Mouse (Mus musculus): ENCODE measurements at regions not wholly inside any gene's neighbourhood (a gene's known extent, or its start where the extent isn't known, plus 50 kb on each side); places are given as distances from the start of the nearest gene placed in this dataset.

DNA sequence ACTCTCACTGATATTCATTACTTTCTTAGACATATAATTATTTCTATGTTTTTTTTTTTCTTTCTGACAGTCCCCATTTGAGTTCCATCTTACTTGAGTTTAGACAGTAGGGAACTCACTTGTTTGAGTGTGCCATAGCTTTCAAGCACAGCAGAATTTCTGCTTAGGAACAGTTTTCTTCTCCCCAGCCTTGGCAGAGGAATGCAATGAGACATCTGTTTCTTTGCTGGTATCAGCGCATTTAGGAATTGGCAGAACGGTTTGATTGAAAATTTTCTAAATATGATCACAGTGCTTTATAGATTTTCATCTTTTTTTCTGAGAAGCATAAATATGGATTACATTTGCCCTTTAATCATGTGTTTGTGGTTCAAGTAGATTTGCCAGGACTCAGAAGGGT, 448.6 kb downstream of the Chl1 start:
- Histone ChIP-seq H3K4me3 (ENCODE audit: low read depth, low read length) (no peak overlapping the region), H3K9me3 (ENCODE audit: control insufficient read depth, low read length) (no peaks in the 10 kb centered on the region), H3K27ac (ENCODE audit: low read depth, low read length) (no peak overlapping the region), H3K9ac (ENCODE audit: low read length) (no peak overlapping the region), H3K4me2 (ENCODE audit: low read depth) (no peak overlapping the region), H3K27me3 (ENCODE audit: control insufficient read depth, insufficient read depth, low read length) (no peaks in the 10 kb centered on the region), H3K4me1 (ENCODE audit: control insufficient read depth, insufficient read depth, low read length) (no peaks in the 10 kb centered on the region), H3K36me3 (ENCODE audit: control insufficient read depth, insufficient read depth, low read length) (no peaks in the 10 kb centered on the region)
- ATAC-seq (ENCODE audit: insufficient read depth, low FRiP score, low TSS enrichment) = no peak
- no peak for DNase-seq (ENCODE audit: low spot score)
- 96% methylated on average over 2 of the region's 2 CpGs for WGBS

DNA sequence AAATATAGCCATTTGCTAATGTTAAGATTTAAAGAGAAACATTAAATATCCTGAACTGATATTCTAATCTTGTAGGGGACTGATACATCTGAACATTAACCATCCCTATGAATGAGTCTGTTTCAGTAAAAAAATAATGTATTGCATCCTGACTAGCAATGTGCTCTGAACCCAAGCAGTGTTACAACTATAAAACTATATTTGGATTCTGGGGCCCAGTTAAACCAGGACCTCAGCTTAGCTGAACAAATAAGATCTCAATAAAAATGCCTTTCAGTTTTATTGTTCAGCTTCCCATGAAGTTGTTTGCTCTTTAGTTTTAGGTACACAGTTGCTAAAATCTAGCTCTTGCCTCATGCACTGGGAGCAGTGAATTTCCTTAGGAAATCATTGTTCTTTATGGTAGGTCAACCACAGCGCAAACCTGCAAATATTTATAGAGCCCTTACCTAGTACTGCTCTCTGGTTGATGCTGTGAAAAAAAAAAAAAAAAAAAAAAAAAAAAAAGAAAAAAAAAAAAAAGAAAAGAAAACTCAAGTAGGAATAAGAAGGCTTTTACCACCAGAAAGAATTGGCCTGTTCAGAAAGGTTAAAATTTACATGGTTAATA, 457.5 kb downstream of the Chl1 start:
- ATAC-seq (ENCODE audit: insufficient read depth, low FRiP score, low TSS enrichment) = no peak
- no peak for DNase-seq (ENCODE audit: low spot score)
- Histone ChIP-seq H3K27ac (ENCODE audit: low read depth, low read length) (no peak overlapping the region), H3K36me3 (ENCODE audit: control insufficient read depth, insufficient read depth, low read length) (no peaks in the 10 kb centered on the region), H3K9ac (ENCODE audit: low read length) (no peak overlapping the region), H3K4me1 (ENCODE audit: control insufficient read depth, insufficient read depth, low read length) (no peaks in the 10 kb centered on the region), H3K9me3 (ENCODE audit: control insufficient read depth, low read length) (no peaks in the 10 kb centered on the region), H3K4me3 (ENCODE audit: low read depth, low read length) (no peak overlapping the region), H3K4me2 (ENCODE audit: low read depth) (no peak overlapping the region), H3K27me3 (ENCODE audit: control insufficient read depth, insufficient read depth, low read length) (no peaks in the 10 kb centered on the region)
- 95% methylated on average over 1 of the region's 1 CpGs for WGBS

DNA sequence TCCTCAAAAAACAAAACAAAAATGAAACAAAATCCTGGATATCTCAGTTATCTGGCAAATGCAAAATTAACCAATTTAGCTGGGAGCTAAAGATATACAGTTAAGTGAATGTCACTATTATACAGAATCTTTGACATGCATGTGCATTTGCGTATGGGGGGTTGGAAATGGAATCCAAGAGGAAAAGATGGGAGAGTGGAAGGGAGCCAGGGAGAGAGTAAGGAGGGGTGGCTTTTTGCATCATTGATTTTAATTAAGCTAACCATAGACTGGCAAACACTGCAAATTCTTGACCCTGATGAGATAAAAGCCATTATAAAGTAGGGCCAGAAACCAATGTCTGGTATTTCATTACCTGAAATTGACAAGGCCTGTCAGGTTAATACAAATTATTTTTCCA, 488.8 kb downstream of the Chl1 start:
- H3K4me2 ChIP-seq (ENCODE audit: low read depth) = no peak overlapping the region
- H3K4me3 ChIP-seq (ENCODE audit: low read depth, low read length) = no peak overlapping the region
- DNase-seq (ENCODE audit: low spot score) (no peak), ATAC-seq (ENCODE audit: insufficient read depth, low FRiP score, low TSS enrichment) (no peak)
- no peak overlapping the region for H3K27ac ChIP-seq (ENCODE audit: low read depth, low read length)
- H3K27me3 ChIP-seq (ENCODE audit: control insufficient read depth, insufficient read depth, low read length) = no peaks in the 10 kb centered on the region
- H3K4me1 ChIP-seq (ENCODE audit: control insufficient read depth, insufficient read depth, low read length) = no peaks in the 10 kb centered on the region
- WGBS = 85% methylated on average over 1 of the region's 1 CpGs
- H3K36me3 ChIP-seq (ENCODE audit: control insufficient read depth, insufficient read depth, low read length) = no peaks in the 10 kb centered on the region
- H3K9me3 ChIP-seq (ENCODE audit: control insufficient read depth, low read length) = no peaks in the 10 kb centered on the region
- no peak overlapping the region for H3K9ac ChIP-seq (ENCODE audit: low read length)

DNA sequence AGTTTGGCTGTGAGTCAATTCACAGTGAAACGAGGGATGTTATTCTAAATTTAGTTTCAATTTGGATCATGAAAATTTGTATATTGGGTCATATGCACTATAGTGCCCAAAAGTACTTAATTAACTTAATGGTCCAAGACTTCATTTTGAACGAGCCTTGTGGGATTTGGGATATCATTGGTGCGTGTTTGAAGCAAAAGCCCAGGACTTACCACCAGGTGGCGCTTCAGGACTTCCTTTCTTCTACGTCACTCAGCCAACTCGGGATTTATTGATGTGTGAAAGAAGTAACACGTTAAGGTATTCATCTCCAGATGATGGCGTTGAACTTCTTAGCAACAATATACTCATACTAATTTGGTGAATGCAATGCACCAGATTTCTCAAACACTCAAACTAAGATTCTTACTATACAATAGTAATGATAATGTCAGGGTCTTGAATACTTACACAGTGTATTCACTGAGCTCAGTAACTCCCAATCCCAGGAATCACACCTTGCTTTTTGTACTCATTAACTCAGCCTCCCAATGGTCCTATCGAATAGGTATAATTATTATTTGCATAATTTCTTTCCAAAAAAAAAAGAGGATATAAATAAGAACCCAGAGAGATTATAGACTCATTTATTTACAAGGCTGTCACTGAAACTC, 464.0 kb upstream of the Cntn6 start:
- peak; percentile 73 for ATAC-seq (ENCODE audit: insufficient read depth, low FRiP score, low TSS enrichment)

DNA sequence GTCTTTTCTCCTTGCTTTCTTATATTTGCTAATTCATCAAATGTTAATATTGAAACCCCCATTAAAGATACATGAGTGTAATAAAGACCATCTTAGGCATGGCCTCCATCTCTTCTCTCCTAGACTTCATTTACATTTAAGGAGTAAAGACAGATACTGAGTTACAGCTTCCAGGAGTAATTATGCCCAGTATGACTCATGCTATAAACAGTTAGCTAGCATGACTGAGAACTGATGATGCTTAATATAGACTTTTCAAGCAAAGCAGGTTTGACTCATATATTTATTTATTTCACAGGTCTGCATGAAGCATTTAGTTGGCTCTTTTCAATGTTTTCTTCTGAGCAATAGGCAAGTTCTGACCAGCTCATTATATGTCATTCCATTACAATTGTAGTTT, 453.7 kb upstream of the Cntn6 start:
- Histone ChIP-seq H3K9ac (ENCODE audit: low read length) (no peak overlapping the region), H3K4me2 (ENCODE audit: low read depth) (no peak overlapping the region), H3K4me3 (ENCODE audit: low read depth, low read length) (no peak overlapping the region), H3K9me3 (ENCODE audit: control insufficient read depth, low read length) (no peaks in the 10 kb centered on the region), H3K4me1 (ENCODE audit: control insufficient read depth, insufficient read depth, low read length) (no peaks in the 10 kb centered on the region), H3K36me3 (ENCODE audit: control insufficient read depth, insufficient read depth, low read length) (no peaks in the 10 kb centered on the region), H3K27me3 (ENCODE audit: control insufficient read depth, insufficient read depth, low read length) (no peaks in the 10 kb centered on the region), H3K27ac (ENCODE audit: low read depth, low read length) (no peak overlapping the region)
- DNase-seq (ENCODE audit: low spot score) (no peak), ATAC-seq (ENCODE audit: insufficient read depth, low FRiP score, low TSS enrichment) (no peak)

More for the DNA sequence above, 464.0 kb upstream of the Cntn6 start:
- H3K36me3 ChIP-seq (ENCODE audit: control insufficient read depth, insufficient read depth, low read length) = no peaks in the 10 kb centered on the region
- H3K4me1 ChIP-seq (ENCODE audit: control insufficient read depth, insufficient read depth, low read length) = no peaks in the 10 kb centered on the region
- no peak overlapping the region for H3K27ac ChIP-seq (ENCODE audit: low read depth, low read length)
- no peaks in the 10 kb centered on the region for H3K9me3 ChIP-seq (ENCODE audit: control insufficient read depth, low read length)
- H3K4me3 ChIP-seq (ENCODE audit: low read depth, low read length) = no peak overlapping the region
- no peak overlapping the region for H3K9ac ChIP-seq (ENCODE audit: low read length)
- WGBS = 12% methylated on average over 9 of the region's 9 CpGs
- H3K4me2 ChIP-seq (ENCODE audit: low read depth) = no peak overlapping the region
- peak; percentile 73 for DNase-seq (ENCODE audit: low spot score)
- no peaks in the 10 kb centered on the region for H3K27me3 ChIP-seq (ENCODE audit: control insufficient read depth, insufficient read depth, low read length)

DNA sequence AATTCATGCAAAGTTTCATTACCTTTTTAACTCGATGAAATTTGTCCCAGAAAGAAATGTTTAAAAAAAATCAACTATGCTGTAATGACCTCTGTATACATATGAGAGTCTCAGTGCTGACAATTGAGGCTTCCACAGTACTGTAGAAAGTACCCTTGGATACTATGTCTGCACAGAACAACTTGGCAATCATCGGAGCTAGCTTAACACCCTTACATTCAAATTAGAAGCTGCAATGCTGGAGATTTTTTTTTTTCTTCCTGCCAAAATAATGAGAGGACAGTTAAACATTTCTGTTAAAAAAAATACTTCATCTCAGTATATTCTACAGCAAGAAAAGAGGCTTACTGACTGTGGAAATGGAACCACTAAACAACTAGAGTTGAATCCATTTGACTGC, 452.1 kb upstream of the Cntn6 start:
- H3K27me3 ChIP-seq (ENCODE audit: control insufficient read depth, insufficient read depth, low read length) = no peaks in the 10 kb centered on the region
- no peaks in the 10 kb centered on the region for H3K4me1 ChIP-seq (ENCODE audit: control insufficient read depth, insufficient read depth, low read length)
- no peak overlapping the region for H3K27ac ChIP-seq (ENCODE audit: low read depth, low read length)
- 88% methylated on average over 2 of the region's 2 CpGs for WGBS
- no peak overlapping the region for H3K4me3 ChIP-seq (ENCODE audit: low read depth, low read length)
- no peak overlapping the region for H3K4me2 ChIP-seq (ENCODE audit: low read depth)
- no peak for DNase-seq (ENCODE audit: low spot score)
- H3K9me3 ChIP-seq (ENCODE audit: control insufficient read depth, low read length) = no peaks in the 10 kb centered on the region
- no peak overlapping the region for H3K9ac ChIP-seq (ENCODE audit: low read length)
- no peaks in the 10 kb centered on the region for H3K36me3 ChIP-seq (ENCODE audit: control insufficient read depth, insufficient read depth, low read length)
- ATAC-seq (ENCODE audit: insufficient read depth, low FRiP score, low TSS enrichment) = no peak

DNA sequence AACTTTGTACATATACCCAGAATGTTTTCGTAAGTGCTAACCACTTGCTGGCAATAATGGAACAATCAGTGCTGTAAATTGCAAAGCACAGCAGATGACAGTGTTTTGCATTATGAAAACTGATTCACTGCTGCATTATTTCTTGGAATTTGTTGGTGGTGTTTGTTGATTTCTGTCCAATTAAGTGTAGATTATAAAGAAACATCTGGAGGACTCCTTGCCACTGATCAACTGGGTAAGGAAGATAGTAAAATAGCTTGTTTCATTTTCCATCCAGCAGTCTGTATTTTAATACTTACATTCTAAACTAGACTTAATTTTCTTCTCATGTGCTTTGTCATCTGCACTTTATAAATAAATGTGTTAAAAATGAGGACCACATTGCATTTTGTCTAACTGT, 436.6 kb upstream of the Cntn6 start:
- Histone ChIP-seq H3K4me1 (ENCODE audit: control insufficient read depth, insufficient read depth, low read length) (no peaks in the 10 kb centered on the region), H3K27me3 (ENCODE audit: control insufficient read depth, insufficient read depth, low read length) (no peaks in the 10 kb centered on the region), H3K9me3 (ENCODE audit: control insufficient read depth, low read length) (no peaks in the 10 kb centered on the region), H3K4me2 (ENCODE audit: low read depth) (no peak overlapping the region), H3K36me3 (ENCODE audit: control insufficient read depth, insufficient read depth, low read length) (no peaks in the 10 kb centered on the region), H3K27ac (ENCODE audit: low read depth, low read length) (no peak overlapping the region), H3K4me3 (ENCODE audit: low read depth, low read length) (no peak overlapping the region), H3K9ac (ENCODE audit: low read length) (no peak overlapping the region)
- DNase-seq (ENCODE audit: low spot score) (no peak), ATAC-seq (ENCODE audit: insufficient read depth, low FRiP score, low TSS enrichment) (no peak)
- WGBS = 97% methylated on average over 1 of the region's 1 CpGs

DNA sequence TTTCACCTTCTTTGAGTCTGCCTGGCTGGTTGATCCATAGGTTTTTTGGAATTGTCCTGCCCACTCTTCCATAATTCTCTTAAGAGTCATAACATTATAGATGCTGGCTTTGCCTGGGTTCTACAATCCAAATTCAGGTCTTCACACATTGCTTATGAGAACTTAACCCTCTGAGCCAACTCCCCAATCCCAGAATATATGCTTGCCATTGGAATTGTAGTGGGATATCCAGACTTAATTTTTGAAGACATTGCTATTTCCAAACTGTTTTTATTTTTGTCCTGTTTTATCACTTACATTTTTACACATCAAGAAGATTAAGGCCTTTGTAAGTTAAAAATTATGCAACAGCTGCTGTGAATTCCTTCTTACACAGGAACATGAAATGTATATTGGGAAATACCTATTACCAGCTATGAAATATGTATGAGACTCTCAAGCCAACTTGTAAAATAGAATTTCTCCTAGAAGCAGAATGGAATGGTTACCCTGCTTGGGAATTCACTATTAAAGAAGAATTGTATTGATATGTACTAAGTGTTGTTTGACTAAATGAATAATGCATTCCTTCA, 430.8 kb upstream of the Cntn6 start:
- no peaks in the 10 kb centered on the region for H3K4me1 ChIP-seq (ENCODE audit: control insufficient read depth, insufficient read depth, low read length)

DNA sequence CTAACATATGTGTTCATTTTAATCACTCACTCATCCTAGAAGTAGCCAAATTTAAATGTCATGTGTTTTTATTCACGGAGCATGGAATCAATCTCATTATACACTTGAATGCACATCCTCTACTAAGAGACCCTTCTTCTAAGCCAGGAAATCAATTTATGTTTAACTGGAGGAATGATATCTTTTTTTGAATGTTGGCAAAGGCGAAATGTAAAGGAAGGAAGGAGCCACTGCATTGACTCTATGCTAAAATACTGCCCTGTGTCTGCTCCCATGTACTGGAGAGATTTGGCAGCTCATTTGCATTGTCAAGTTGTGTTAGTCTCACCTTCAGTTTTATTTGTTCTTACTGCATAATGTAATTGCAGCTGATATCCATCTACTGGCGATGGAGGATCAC, 412.0 kb upstream of the Cntn6 start:
- 77% methylated on average over 3 of the region's 3 CpGs for WGBS
- no peak for DNase-seq (ENCODE audit: low spot score)
- H3K4me1 ChIP-seq (ENCODE audit: control insufficient read depth, insufficient read depth, low read length) = no peaks in the 10 kb centered on the region
- H3K27me3 ChIP-seq (ENCODE audit: control insufficient read depth, insufficient read depth, low read length) = no peaks in the 10 kb centered on the region
- no peak overlapping the region for H3K9ac ChIP-seq (ENCODE audit: low read length)
- no peak for ATAC-seq (ENCODE audit: insufficient read depth, low FRiP score, low TSS enrichment)
- H3K4me3 ChIP-seq (ENCODE audit: low read depth, low read length) = no peak overlapping the region
- no peak overlapping the region for H3K27ac ChIP-seq (ENCODE audit: low read depth, low read length)
- H3K36me3 ChIP-seq (ENCODE audit: control insufficient read depth, insufficient read depth, low read length) = no peaks in the 10 kb centered on the region
- H3K9me3 ChIP-seq (ENCODE audit: control insufficient read depth, low read length) = no peaks in the 10 kb centered on the region
- H3K4me2 ChIP-seq (ENCODE audit: low read depth) = no peak overlapping the region

More for the DNA sequence above, 430.8 kb upstream of the Cntn6 start:
- Histone ChIP-seq H3K36me3 (ENCODE audit: control insufficient read depth, insufficient read depth, low read length) (no peaks in the 10 kb centered on the region), H3K27ac (ENCODE audit: low read depth, low read length) (no peak overlapping the region), H3K27me3 (ENCODE audit: control insufficient read depth, insufficient read depth, low read length) (no peaks in the 10 kb centered on the region), H3K4me3 (ENCODE audit: low read depth, low read length) (no peak overlapping the region), H3K4me2 (ENCODE audit: low read depth) (no peak overlapping the region), H3K9ac (ENCODE audit: low read length) (no peak overlapping the region), H3K9me3 (ENCODE audit: control insufficient read depth, low read length) (no peaks in the 10 kb centered on the region)
- DNase-seq (ENCODE audit: low spot score) (no peak), ATAC-seq (ENCODE audit: insufficient read depth, low FRiP score, low TSS enrichment) (no peak)
